Mouse (Mus musculus) lung, embryonic 15.5 days (tissue): ENCODE results near the gene Iqck. TPM values are rescaled to one million over a fixed set of nuclear protein-coding genes. Genes with fewer than 3 reads are reported as not detected.

Experiments used
- ATAC-seq: fragments of 200-750 bp; cut with Nextera tagmentation; 2 replicates; pipeline ENCODE4 v1.8.0; 2017; ENCODE audit warnings: moderate number of reproducible peaks, borderline replicate concordance; ENCODE audit not compliant: low FRiP score, low TSS enrichment; ENCODE audit errors: extremely low read depth
- H3K27ac ChIP-seq: fragments of 300-500 bp; sonication (generic); 2 replicates; pipeline ENCODE4 v1.5.1; 2015; ENCODE audit warnings: moderate library complexity, mild to moderate bottlenecking, inconsistent platforms
- H3K27me3 ChIP-seq: fragments of 300-500 bp; sonication (generic); 2 replicates; pipeline ENCODE4 v1.6.1; 2015; ENCODE audit warnings: inconsistent platforms
- H3K36me3 ChIP-seq: fragments of 300-500 bp; sonication (generic); 2 replicates; pipeline ENCODE4 v1.6.1; 2015; ENCODE audit warnings: inconsistent platforms
- H3K4me1 ChIP-seq: fragments of 300-500 bp; sonication (generic); 2 replicates; pipeline ENCODE4 v1.6.1; 2015; ENCODE audit warnings: inconsistent platforms
- H3K4me2 ChIP-seq: fragments of 300-500 bp; sonication (generic); 2 replicates; pipeline ENCODE4 v1.6.1; 2015; ENCODE audit warnings: inconsistent platforms, mild to moderate bottlenecking, moderate library complexity
- H3K4me3 ChIP-seq: fragments of 300-500 bp; sonication (generic); 2 replicates; pipeline ENCODE4 v1.5.1; 2015; ENCODE audit warnings: mild to moderate bottlenecking, inconsistent platforms
- H3K9ac ChIP-seq: fragments of 300-500 bp; sonication (generic); 2 replicates; pipeline ENCODE4 v1.6.1; 2015; ENCODE audit warnings: inconsistent platforms
- H3K9me3 ChIP-seq: fragments of 300-500 bp; sonication (generic); 2 replicates; pipeline ENCODE4 v1.6.1; 2016; ENCODE audit warnings: inconsistent platforms
- WGBS: fragments of 180-500 bp; shearing (Covaris S2); methylation state at CpG from one replicate; pipeline ENCODE4 v1.1.7; 2015; 5-methylcytosine and 5-hydroxymethylcytosine counted together
- polyA plus RNA-seq: library from polyadenylated mRNA; unstranded; fragments of >200 nt; fragmentation: Nextera tagmentation; extraction: Ambion mirVana; gene quantifications from 2 replicates; pipeline ENCODE4 v1.2.1, GENCODE M21; 2015

Gene Iqck
- polyA plus RNA-seq, 1 experiment from 2014 or later, result 3.7 TPM

- Histone ChIP-seq H3K36me3 (no peaks in the 10 kb centered on the region), H3K27ac (no peak overlapping the region), H3K4me3 (no peak overlapping the region), H3K4me2 (no peak overlapping the region), H3K4me1 (peaks cover 8% of the 10 kb centered on the region; the same call in 1 of the 2 replicates), H3K9me3 (no peaks in the 10 kb centered on the region), H3K27me3 (no peaks in the 10 kb centered on the region), H3K9ac (no peak overlapping the region)
- ATAC-seq, result no peak
- WGBS, result 52% methylated on average over 11 of the region's 11 CpGs
Measured at GRCm38 (mm10) chr7:118937469-118938387, 82.2 kb downstream of the Iqck start.

GRCm38 (mm10) chr7:118942297-118942696, 86.7 kb downstream of the Iqck start:
- no peak overlapping the region for H3K4me2 ChIP-seq
- no peak overlapping the region for H3K9ac ChIP-seq
- no peaks in the 10 kb centered on the region for H3K36me3 ChIP-seq
- 60% methylated on average over 3 of the region's 3 CpGs for WGBS
- peaks cover 4% of the 10 kb centered on the region; the same call in 1 of the 2 replicates for H3K4me1 ChIP-seq
- no peaks in the 10 kb centered on the region for H3K27me3 ChIP-seq
- ATAC-seq, result no peak
- no peak overlapping the region for H3K4me3 ChIP-seq
- no peak overlapping the region for H3K27ac ChIP-seq
- no peaks in the 10 kb centered on the region for H3K9me3 ChIP-seq

DNA sequence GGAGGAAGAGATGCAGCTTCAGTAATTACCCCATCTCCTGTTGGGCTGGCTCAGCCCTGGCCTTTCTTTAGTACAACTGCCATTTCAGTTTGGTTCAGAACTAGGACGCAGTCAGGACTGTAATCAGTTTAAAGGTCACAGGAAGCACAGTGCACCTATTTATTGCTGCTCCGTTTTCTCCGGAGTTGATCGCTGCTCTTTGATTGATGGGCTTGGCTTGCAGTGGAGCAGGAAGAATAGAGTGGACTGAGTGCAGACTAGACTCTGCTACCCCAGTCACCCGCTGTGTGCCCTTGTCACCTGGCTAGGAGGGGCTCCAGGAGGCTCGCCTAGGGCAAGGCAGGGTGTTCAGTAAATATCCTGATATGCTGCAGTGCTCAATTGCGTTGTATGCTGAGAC, 87.6 kb downstream of the Iqck start:
- Histone ChIP-seq H3K36me3 (no peaks in the 10 kb centered on the region), H3K4me3 (no peak overlapping the region), H3K9ac (no peak overlapping the region), H3K4me2 (no peak overlapping the region), H3K27ac (no peak overlapping the region), H3K27me3 (no peaks in the 10 kb centered on the region), H3K4me1 (no peaks in the 10 kb centered on the region), H3K9me3 (no peaks in the 10 kb centered on the region)
- ATAC-seq, result no peak
- 27% methylated on average over 7 of the region's 7 CpGs for WGBS

DNA sequence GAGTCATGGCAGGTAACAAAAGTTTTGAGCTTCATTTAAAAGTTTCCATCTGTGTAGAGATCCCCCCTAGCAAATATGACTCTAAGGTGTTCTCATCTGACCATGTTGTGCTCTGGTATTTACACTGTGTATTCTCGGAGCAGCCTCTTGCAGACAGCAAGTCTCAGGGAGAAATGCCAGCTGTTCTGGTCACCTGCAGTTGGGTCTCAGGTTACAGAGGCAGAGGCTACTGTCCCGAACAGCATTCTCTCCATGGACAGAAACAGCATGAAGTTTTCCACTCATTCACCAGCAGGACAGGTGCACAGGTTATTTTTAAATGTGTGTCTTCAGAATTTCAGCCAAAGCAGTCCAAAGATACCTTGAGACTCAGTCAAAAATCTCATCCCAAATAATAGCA, 89.3 kb downstream of the Iqck start:
- H3K9me3 ChIP-seq, result no peaks in the 10 kb centered on the region
- H3K27me3 ChIP-seq, result no peaks in the 10 kb centered on the region
- no peaks in the 10 kb centered on the region for H3K4me1 ChIP-seq
- no peak for ATAC-seq
- no peak overlapping the region for H3K4me3 ChIP-seq
- no peak overlapping the region for H3K27ac ChIP-seq
- H3K36me3 ChIP-seq, result no peaks in the 10 kb centered on the region
- no peak overlapping the region for H3K4me2 ChIP-seq
- 8% methylated on average over 2 of the region's 2 CpGs for whole genome bisulfite sequencing
- H3K9ac ChIP-seq, result no peak overlapping the region

DNA sequence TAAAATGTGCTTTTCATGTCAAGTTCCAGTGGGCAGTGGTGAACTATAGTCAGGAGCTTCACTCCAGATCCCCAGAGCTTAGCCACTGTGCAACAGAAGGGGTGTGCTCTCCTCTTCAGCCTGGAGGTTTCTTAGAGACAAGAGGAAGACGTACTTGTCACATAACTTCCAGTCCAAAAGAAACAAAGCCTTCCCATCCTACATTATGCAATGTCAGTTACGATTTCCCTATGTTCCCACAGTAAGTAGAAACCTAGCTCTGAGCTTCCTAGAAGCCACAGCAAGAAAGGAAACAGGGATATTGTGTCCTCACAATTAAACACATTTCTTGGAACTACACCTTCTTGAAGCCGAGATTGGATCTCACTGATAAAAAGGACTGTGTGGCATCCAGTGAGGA, 91.7 kb downstream of the Iqck start:
- no peak overlapping the region for H3K4me2 ChIP-seq
- no peak overlapping the region for H3K27ac ChIP-seq
- no peak for ATAC-seq
- H3K4me3 ChIP-seq, result no peak overlapping the region
- WGBS, result 63% methylated on average over 3 of the region's 3 CpGs
- H3K9me3 ChIP-seq, result no peaks in the 10 kb centered on the region
- H3K36me3 ChIP-seq, result no peaks in the 10 kb centered on the region
- H3K4me1 ChIP-seq, result no peaks in the 10 kb centered on the region
- no peaks in the 10 kb centered on the region for H3K27me3 ChIP-seq
- no peak overlapping the region for H3K9ac ChIP-seq

GRCm38 (mm10) chr7:118948677-118949282, 93.2 kb downstream of the Iqck start:
- no peaks in the 10 kb centered on the region for H3K36me3 ChIP-seq
- H3K27me3 ChIP-seq, result no peaks in the 10 kb centered on the region
- H3K9ac ChIP-seq, result no peak overlapping the region
- ATAC-seq, result no peak
- H3K4me2 ChIP-seq, result no peak overlapping the region
- no peak overlapping the region for H3K27ac ChIP-seq
- no peak overlapping the region for H3K4me3 ChIP-seq
- no peaks in the 10 kb centered on the region for H3K4me1 ChIP-seq
- WGBS, result 77% methylated on average over 2 of the region's 2 CpGs
- no peaks in the 10 kb centered on the region for H3K9me3 ChIP-seq

DNA sequence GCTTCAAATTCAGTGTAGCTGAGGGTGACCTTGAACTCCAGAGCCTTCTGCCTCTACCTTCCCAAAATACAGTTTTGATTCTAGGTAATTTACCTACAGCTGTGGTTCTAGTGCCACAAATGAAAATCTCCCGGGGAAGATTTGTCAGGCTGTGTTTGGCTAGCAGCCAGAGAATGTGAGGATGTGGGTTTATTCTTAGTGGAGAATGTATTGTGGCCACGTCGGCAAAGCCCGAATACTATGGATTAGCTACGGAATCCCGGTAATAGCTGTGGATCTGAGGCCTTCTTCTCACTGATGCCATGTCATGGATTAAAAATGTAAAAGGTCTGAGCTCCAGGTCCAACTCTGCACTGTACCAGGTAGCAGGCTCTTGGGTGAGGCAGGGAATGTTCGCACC, 94.2 kb downstream of the Iqck start:
- Histone ChIP-seq H3K9ac (no peak overlapping the region), H3K27ac (no peak overlapping the region), H3K9me3 (no peaks in the 10 kb centered on the region), H3K27me3 (no peaks in the 10 kb centered on the region), H3K4me3 (no peak overlapping the region), H3K36me3 (no peaks in the 10 kb centered on the region), H3K4me1 (no peaks in the 10 kb centered on the region), H3K4me2 (no peak overlapping the region)
- no peak for ATAC-seq
- 50% methylated on average over 7 of the region's 7 CpGs for WGBS

DNA sequence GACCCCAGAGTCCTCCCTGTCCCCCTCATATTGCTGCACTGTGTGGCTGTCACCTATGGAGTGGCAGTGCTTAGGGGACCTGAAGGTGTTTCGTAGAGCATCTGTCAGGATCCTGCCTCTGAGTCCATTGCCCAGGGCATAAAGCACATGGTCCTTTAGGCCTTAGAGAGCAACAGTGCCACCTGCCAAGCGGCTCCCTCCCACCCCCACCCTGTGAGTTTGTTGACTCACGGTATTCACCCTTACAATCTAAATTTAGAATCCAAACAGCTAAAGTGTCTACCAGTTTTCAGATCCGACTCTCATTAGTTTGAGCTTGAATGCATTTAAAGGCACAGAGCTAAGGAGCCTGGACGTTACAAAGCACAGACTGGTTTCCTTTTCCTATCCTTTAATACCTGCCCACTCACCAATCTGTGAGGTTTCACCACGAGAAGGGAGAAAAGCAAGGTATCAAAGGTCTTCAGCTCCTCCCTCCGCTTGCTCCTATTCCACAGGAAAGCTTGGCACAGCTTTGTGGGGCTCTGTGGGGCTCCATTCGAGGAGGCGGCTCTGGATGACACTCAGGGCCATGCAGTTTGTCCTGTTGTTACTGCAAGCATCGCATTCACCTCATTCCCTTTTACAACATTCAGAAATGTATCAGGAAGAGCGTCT, 98.2 kb downstream of the Iqck start:
- WGBS, result 56% methylated on average over 11 of the region's 11 CpGs
- Histone ChIP-seq H3K4me3 (no peak overlapping the region), H3K4me1 (no peaks in the 10 kb centered on the region), H3K27ac (no peak overlapping the region), H3K27me3 (no peaks in the 10 kb centered on the region), H3K9ac (no peak overlapping the region), H3K4me2 (no peak overlapping the region), H3K36me3 (no peaks in the 10 kb centered on the region), H3K9me3 (no peaks in the 10 kb centered on the region)
- no peak for ATAC-seq

DNA sequence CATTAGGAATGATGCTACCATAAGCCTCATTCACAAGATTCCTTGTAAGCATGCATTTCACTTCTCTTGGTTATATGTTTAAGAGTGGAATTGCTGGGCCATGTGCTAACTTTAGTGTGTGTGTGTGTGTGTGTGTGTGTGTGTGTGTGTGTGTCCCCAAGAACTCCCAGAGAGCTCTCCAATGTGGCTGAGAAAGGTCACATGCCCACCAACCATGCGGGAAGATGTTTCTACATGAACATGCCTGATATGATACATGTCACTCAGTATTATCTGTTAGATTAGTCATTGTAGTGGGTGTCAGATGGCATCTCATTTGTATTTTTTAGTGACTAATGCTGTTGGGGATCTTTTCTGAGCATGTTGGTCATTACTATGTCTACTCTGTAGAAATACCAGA, 99.4 kb downstream of the Iqck start:
- no peak overlapping the region for H3K9ac ChIP-seq

DNA sequence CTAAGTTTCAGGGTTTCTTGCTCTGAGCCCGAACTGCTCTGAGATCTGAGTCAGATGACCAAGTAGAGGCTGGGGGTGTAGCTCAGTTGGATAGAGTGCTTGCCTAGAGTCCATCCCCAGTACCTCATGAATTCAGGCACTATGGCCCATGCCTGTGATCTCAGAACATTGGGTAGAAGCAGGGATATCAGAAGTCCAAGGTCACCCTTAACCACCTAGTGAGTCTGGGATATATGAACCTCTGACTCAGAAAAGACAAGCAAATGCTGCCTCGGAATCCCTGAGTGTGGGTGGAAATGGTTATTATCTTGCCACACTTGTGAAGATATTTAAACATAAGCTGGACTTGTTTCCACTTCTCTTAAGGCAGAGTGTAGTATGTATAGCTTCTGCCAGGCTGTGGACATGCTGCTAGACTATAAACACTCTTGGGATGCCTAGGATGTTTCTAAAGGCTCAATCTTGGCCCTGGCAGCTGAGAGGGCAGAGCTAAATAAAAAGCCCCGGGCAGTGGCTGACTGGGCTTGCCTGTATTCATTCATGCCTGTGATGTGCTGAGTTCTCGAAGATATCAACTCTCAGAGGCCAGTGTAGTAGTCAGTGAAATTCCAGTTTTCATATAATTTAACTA, 101.2 kb downstream of the Iqck start:
- ATAC-seq, result no peak
- Histone ChIP-seq H3K4me2 (no peak overlapping the region), H3K27ac (no peak overlapping the region), H3K36me3 (no peaks in the 10 kb centered on the region), H3K27me3 (no peaks in the 10 kb centered on the region), H3K9ac (no peak overlapping the region), H3K4me1 (no peaks in the 10 kb centered on the region), H3K4me3 (no peak overlapping the region), H3K9me3 (no peaks in the 10 kb centered on the region)
- 64% methylated on average over 4 of the region's 4 CpGs for WGBS

More for the DNA sequence above, 99.4 kb downstream of the Iqck start:
- Histone ChIP-seq H3K9me3 (no peaks in the 10 kb centered on the region), H3K4me1 (no peaks in the 10 kb centered on the region), H3K27ac (no peak overlapping the region), H3K4me2 (no peak overlapping the region), H3K4me3 (no peak overlapping the region), H3K36me3 (no peaks in the 10 kb centered on the region), H3K27me3 (no peaks in the 10 kb centered on the region)
- WGBS, result 75% methylated on average over 1 of the region's 1 CpGs
- ATAC-seq, result no peak

- no peak overlapping the region for H3K9ac ChIP-seq
- H3K36me3 ChIP-seq, result no peaks in the 10 kb centered on the region
- ATAC-seq, result no peak
- no peak overlapping the region for H3K4me2 ChIP-seq
- H3K27me3 ChIP-seq, result no peaks in the 10 kb centered on the region
- 65% methylated on average over 7 of the region's 7 CpGs for WGBS
- no peak overlapping the region for H3K4me3 ChIP-seq
- no peak overlapping the region for H3K27ac ChIP-seq
- H3K4me1 ChIP-seq, result no peaks in the 10 kb centered on the region
- H3K9me3 ChIP-seq, result no peaks in the 10 kb centered on the region
Measured at GRCm38 (mm10) chr7:118959209-118959608, 103.7 kb downstream of the Iqck start.

DNA sequence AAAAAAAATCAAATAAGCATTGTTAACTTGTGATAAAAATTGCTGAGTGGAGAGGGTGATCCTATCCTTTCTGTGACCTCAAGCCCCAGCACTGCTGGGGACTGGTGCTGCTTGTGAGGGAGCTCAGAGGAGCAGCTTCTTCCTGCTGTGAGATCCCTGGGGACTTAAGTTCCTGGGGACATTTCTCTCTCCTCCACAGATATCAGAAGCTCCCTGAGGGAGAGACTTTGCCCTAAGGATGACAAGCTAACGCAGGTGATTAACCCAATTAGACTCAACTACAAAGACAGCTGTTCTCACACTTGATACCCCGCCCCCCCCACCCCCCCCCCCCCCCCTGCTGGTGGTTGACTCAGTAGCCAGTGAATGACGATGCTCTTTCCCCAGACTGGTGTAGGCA, 109.2 kb downstream of the Iqck start:
- H3K9ac ChIP-seq, result no peak overlapping the region
- H3K27me3 ChIP-seq, result no peaks in the 10 kb centered on the region
- H3K36me3 ChIP-seq, result no peaks in the 10 kb centered on the region
- no peak for ATAC-seq
- H3K4me2 ChIP-seq, result no peak overlapping the region
- no peaks in the 10 kb centered on the region for H3K9me3 ChIP-seq
- H3K4me1 ChIP-seq, result no peaks in the 10 kb centered on the region
- no peak overlapping the region for H3K27ac ChIP-seq
- 10% methylated on average over 1 of the region's 3 CpGs for WGBS
- H3K4me3 ChIP-seq, result no peak overlapping the region
